Mouse (Mus musculus): ENCODE data around the gene Mlx. TPM values are rescaled to one million over a fixed set of nuclear protein-coding genes. Genes with fewer than 3 reads are reported as not detected.

The Mlx gene
- polyA plus RNA-seq, 1 experiment from 2014 or later: 46.0 TPM

- ATAC-seq (replicated peaks; ENCODE audit: low FRiP score, low read depth) (no peak), DNase-seq (ENCODE audit: low spot score) (peak; percentile 32)
- Histone ChIP-seq H3K4me1 (replicated peaks; ENCODE audit: insufficient read depth, low read length) (peaks cover 23% of the 10 kb centered on the region), H3K27ac (peak overlapping the region; percentile 94), H3K36me3 (ENCODE audit: insufficient read depth, low read length) (peaks cover 4% of the 10 kb centered on the region; the same call in 1 of the 2 replicates), H3K9me3 (replicated peaks; ENCODE audit: low read length) (no peaks in the 10 kb centered on the region), H3K27me3 (ENCODE audit: insufficient read depth, low read length) (no peaks in the 10 kb centered on the region), H3K4me2 (ENCODE audit: low read length) (no peak overlapping the region; the same call in 1 of the 2 replicates), H3K9ac (ENCODE audit: low read depth, low read length) (0 out of 2 replicates have a peak overlapping the region, but pooled peaks have one; percentile 31), H3K4me3 (replicated peaks; ENCODE audit: low read depth, low read length) (no peak overlapping the region)
- 55% methylated on average over 14 of the region's 14 CpGs for WGBS
- no peak for TF ChIP-seq CTCF (IDR thresholded peaks at IDR 0.05; ENCODE audit: low read depth)
These were observed 24.0 kb upstream of the Mlx start for GRCm38 (mm10) chr11:101062971-101063675.

DNA sequence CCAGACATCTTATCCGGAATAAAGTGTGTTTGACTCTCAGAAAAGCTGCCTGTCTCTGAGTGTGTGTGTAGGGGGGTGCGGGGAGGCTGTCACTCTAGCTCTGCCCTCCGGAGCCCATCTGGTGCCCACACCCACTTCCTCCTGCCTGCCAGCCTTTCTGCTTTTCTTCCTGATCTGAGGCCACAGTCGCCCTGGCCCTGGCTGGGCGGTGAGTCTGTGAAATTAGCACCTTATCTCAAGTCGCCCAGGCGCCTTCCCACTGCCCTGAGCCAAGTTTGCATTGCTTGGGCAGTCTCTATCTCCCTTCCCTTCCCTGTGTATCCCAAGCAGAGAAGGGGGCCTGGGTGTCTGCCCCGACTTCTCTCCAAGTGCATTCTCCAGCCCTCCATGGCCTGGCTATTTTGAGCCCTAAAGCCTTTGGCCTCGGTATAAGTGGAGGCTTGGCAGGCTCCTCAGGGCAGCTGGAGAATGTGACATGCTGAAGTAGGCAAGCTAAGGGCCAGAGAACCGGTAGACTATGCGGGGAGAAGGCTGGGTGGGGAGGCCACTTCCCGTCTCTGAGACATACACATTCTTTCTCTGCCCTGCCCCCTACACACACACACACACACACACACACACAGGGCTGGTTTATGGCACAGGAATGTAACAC lies 23.3 kb upstream of the Mlx start:
- Histone ChIP-seq H3K4me2 (ENCODE audit: low read length) (peak overlapping the region; percentile 1; the same call in 1 of the 2 replicates), H3K9me3 (replicated peaks; ENCODE audit: low read length) (no peaks in the 10 kb centered on the region), H3K27me3 (ENCODE audit: insufficient read depth, low read length) (no peaks in the 10 kb centered on the region), H3K9ac (ENCODE audit: low read depth, low read length) (0 out of 2 replicates have a peak overlapping the region, but pooled peaks have one; percentile 31), H3K27ac (peak overlapping the region; percentile 94), H3K36me3 (ENCODE audit: insufficient read depth, low read length) (peaks cover 4% of the 10 kb centered on the region; the same call in 1 of the 2 replicates), H3K4me1 (replicated peaks; ENCODE audit: insufficient read depth, low read length) (peaks cover 19% of the 10 kb centered on the region), H3K4me3 (replicated peaks; ENCODE audit: low read depth, low read length) (no peak overlapping the region)
- no peak for TF ChIP-seq CTCF (IDR thresholded peaks at IDR 0.05; ENCODE audit: low read depth)
- no peak; the same call in 1 of the 2 replicates for ATAC-seq (replicated peaks; ENCODE audit: low FRiP score, low read depth)
- peak; percentile 78 for DNase-seq (ENCODE audit: low spot score)
- 17% methylated on average over 12 of the region's 12 CpGs for WGBS

DNA sequence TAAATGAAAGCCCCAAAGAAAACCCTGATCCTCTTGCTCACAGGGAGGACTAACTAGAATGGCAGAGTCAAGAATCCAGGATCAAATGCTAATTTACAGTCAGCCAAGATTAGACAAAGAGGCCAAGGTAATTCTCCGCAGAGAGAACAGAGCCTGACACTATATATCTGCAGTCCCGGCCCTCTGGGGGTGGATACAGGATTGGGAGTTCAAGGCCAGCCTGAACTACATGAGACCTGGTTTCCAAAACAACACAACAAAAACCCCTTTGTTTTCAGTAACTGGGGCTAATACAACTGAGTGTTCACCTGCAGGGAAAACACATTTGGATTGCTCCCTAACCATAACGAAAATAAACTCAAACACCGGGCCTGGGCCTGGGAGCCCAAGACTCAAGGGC lies 22.6 kb upstream of the Mlx start:
- H3K4me2 ChIP-seq (ENCODE audit: low read length): no peak overlapping the region
- no peak overlapping the region for H3K4me3 ChIP-seq (replicated peaks; ENCODE audit: low read depth, low read length)
- H3K9ac ChIP-seq (ENCODE audit: low read depth, low read length): no peak overlapping the region
- H3K27me3 ChIP-seq (ENCODE audit: insufficient read depth, low read length): no peaks in the 10 kb centered on the region
- H3K4me1 ChIP-seq (replicated peaks; ENCODE audit: insufficient read depth, low read length): peaks cover 19% of the 10 kb centered on the region
- ATAC-seq (replicated peaks; ENCODE audit: low FRiP score, low read depth): no peak
- no peak for DNase-seq (ENCODE audit: low spot score)
- peak overlapping the region; percentile 94 for H3K27ac ChIP-seq
- H3K9me3 ChIP-seq (replicated peaks; ENCODE audit: low read length): no peaks in the 10 kb centered on the region
- H3K36me3 ChIP-seq (ENCODE audit: insufficient read depth, low read length): peaks cover 4% of the 10 kb centered on the region; the same call in 1 of the 2 replicates
- TF ChIP-seq CTCF (IDR thresholded peaks at IDR 0.05; ENCODE audit: low read depth): no peak
- WGBS: 71% methylated on average over 4 of the region's 4 CpGs

- no peak for ATAC-seq (replicated peaks; ENCODE audit: low FRiP score, low read depth)
- no peak for DNase-seq (ENCODE audit: low spot score)
- Histone ChIP-seq H3K36me3 (ENCODE audit: insufficient read depth, low read length) (peaks cover 4% of the 10 kb centered on the region; the same call in 1 of the 2 replicates), H3K4me3 (replicated peaks; ENCODE audit: low read depth, low read length) (no peak overlapping the region), H3K27ac (no peak overlapping the region), H3K4me1 (replicated peaks; ENCODE audit: insufficient read depth, low read length) (peaks cover 16% of the 10 kb centered on the region), H3K27me3 (ENCODE audit: insufficient read depth, low read length) (no peaks in the 10 kb centered on the region), H3K4me2 (ENCODE audit: low read length) (no peak overlapping the region), H3K9ac (ENCODE audit: low read depth, low read length) (no peak overlapping the region), H3K9me3 (replicated peaks; ENCODE audit: low read length) (no peaks in the 10 kb centered on the region)
- WGBS: 94% methylated on average over 9 of the region's 9 CpGs
- no peak for TF ChIP-seq CTCF (IDR thresholded peaks at IDR 0.05; ENCODE audit: low read depth)
These were observed 22.1 kb upstream of the Mlx start for GRCm38 (mm10) chr11:101065002-101065401.

DNA sequence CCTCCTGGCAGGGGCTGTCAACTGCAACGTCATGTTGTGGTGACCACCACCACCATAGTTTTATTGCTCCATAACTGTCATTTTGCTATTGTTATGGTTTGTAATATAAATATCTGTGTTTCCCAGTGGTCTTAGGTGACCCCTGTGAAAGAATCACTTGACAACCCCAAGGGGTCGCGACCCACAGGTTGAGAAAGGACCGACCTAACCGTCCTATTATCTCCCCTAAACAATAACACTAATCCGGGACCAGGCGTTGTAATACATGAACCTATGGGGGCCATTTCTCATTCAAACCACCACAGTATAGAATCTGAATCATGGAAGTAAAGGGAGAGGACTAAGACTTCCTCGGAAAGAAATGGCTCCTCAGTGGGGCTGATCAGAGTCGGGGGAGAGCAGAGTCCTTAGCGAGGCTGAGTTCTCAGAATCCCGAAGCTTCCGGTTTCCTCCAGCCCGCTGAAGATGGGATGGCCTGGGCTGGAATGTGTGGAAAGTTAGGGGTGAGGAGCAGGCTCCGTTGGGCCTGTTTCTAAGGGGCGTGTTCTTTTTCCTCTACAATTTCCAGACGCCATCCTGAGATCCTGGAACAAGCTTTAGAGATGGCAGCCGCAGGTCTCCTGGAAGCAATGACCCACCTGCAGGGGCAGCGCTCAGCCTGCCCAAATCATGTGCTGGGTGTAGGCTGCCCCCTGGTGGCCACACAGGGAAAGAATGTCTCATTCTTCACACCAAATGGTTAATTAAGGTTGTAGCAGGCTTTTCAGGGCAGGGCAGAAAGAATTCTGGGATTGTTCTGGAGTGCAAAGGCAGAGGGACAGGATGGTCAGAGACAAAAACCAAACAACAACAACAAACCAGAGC lies 20.3 kb upstream of the Mlx start:
- 20% methylated on average over 18 of the region's 18 CpGs for WGBS
- Histone ChIP-seq H3K4me2 (ENCODE audit: low read length) (peak overlapping the region; percentile 48), H3K36me3 (ENCODE audit: insufficient read depth, low read length) (peaks cover 4% of the 10 kb centered on the region; the same call in 1 of the 2 replicates), H3K9me3 (replicated peaks; ENCODE audit: low read length) (no peaks in the 10 kb centered on the region), H3K4me1 (replicated peaks; ENCODE audit: insufficient read depth, low read length) (peaks cover 21% of the 10 kb centered on the region), H3K27me3 (ENCODE audit: insufficient read depth, low read length) (no peaks in the 10 kb centered on the region), H3K4me3 (replicated peaks; ENCODE audit: low read depth, low read length) (no peak overlapping the region), H3K27ac (no peak overlapping the region), H3K9ac (ENCODE audit: low read depth, low read length) (no peak overlapping the region)
- DNase-seq (ENCODE audit: low spot score): peak; percentile 82
- no peak for ATAC-seq (replicated peaks; ENCODE audit: low FRiP score, low read depth)
- peak; percentile 99 for TF ChIP-seq CTCF (IDR thresholded peaks at IDR 0.05; ENCODE audit: low read depth)
